Mouse (Mus musculus) E14TG2a.4 (cell line): Measurements from ENCODE around the gene Kif1b.

Source experiments
- CTCF ChIP-seq: conservative IDR thresholded peaks from 2 replicates; pipeline ENCODE4 v1.5.1; 2014; ENCODE audit warnings: low read length
- POU5F1 ChIP-seq: IDR thresholded peaks from 2 replicates; pipeline ENCODE4 v1.6.1; 2014; ENCODE audit warnings: low read length, borderline replicate concordance

DNA sequence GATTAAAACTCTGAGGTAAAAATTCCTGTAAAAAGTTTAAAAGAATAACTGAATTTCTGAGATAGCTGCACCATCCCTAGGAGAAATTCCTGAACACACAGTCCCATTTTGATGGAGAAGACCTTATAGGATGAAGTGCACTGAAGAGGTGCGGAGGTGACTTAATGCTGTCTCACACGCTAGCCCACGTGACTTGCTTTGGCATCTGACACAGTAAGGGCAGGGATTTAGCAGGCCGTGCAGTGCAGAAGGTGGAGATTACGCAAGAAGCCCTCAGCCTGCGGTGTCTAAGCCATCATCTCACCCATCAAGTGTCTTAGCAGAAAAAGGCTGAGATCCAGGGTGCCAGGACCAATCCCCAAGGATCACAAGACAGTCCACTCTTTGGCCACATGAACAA is 146.3 kb downstream of the Kif1b start:
- TF ChIP-seq CTCF (no peak), POU5F1 (no peak)
